Mouse (Mus musculus): ENCODE measurements around the gene Dag1.

GRCm38 (mm10) chr9:108274476-108275330 lies 10.9 kb upstream of the Dag1 start:
- TF ChIP-seq CTCF (IDR thresholded peaks at IDR 0.05; ENCODE audit: low read depth, low read length) (no peak), POLR2A (IDR thresholded peaks at IDR 0.05; ENCODE audit: borderline replicate concordance, low read depth, low read length) (no peak)
